Mouse (Mus musculus) intestine, embryonic 16.5 days (tissue): ENCODE measurements around the gene Srebf2. TPM values are rescaled to one million over a fixed set of nuclear protein-coding genes. Genes with fewer than 3 reads are reported as not detected.

Source experiments
- ATAC-seq: fragments of 200-750 bp; cut with Nextera tagmentation; 2 replicates; pipeline ENCODE4 v1.8.0; 2017; ENCODE audit warnings: moderate TSS enrichment, moderate library complexity
- H3K27ac ChIP-seq: fragments of 300-500 bp; sonication (generic); 2 replicates; pipeline ENCODE4 v1.5.1; 2014; ENCODE audit warnings: mild to moderate bottlenecking, low read length
- H3K27me3 ChIP-seq: fragments of 300-500 bp; sonication (generic); replicated peaks from 2 replicates; pipeline ENCODE4 v1.6.1; 2014; ENCODE audit warnings: low read length, control low read depth, mixed read lengths; ENCODE audit not compliant: control insufficient read depth, insufficient read depth
- H3K36me3 ChIP-seq: fragments of 300-500 bp; sonication (generic); 2 replicates; pipeline ENCODE4 v1.6.1; 2014; ENCODE audit warnings: low read length, control low read depth; ENCODE audit not compliant: control insufficient read depth, insufficient read depth
- H3K4me1 ChIP-seq: fragments of 300-500 bp; sonication (generic); 2 replicates; pipeline ENCODE4 v1.6.1; 2014; ENCODE audit warnings: low read length, control low read depth, mixed read lengths; ENCODE audit not compliant: control insufficient read depth, insufficient read depth
- H3K4me2 ChIP-seq: fragments of 300-500 bp; sonication (generic); 2 replicates; pipeline ENCODE4 v1.6.1; 2014; ENCODE audit warnings: low read depth, low read length, control low read depth
- H3K4me3 ChIP-seq: fragments of 300-500 bp; sonication (generic); 2 replicates; pipeline ENCODE4 v1.5.1; 2014; ENCODE audit warnings: mild to moderate bottlenecking, low read length
- H3K9ac ChIP-seq: fragments of 300-500 bp; sonication (generic); 2 replicates; pipeline ENCODE4 v1.6.1; 2014; ENCODE audit warnings: low read depth, low read length
- H3K9me3 ChIP-seq: fragments of 300-500 bp; sonication (generic); 2 replicates; pipeline ENCODE4 v1.6.1; 2016; ENCODE audit warnings: low read length, control low read depth; ENCODE audit not compliant: control insufficient read depth
- WGBS: fragments of 180-500 bp; shearing (Covaris S2); extraction: QIAGEN DNeasy Blood & Tissue Kit; methylation state at CpG from one replicate; pipeline ENCODE4 v1.1.7; 2014; 5-methylcytosine and 5-hydroxymethylcytosine counted together
- polyA plus RNA-seq: library from polyadenylated mRNA; unstranded; fragments of >200 nt; fragmentation: Nextera tagmentation; extraction: Ambion mirVana; gene quantifications from 2 replicates; pipeline ENCODE4 v1.2.1, GENCODE M21; 2015

The Srebf2 gene
- polyA plus RNA-seq, 1 experiment from 2014 or later: 141 TPM

DNA sequence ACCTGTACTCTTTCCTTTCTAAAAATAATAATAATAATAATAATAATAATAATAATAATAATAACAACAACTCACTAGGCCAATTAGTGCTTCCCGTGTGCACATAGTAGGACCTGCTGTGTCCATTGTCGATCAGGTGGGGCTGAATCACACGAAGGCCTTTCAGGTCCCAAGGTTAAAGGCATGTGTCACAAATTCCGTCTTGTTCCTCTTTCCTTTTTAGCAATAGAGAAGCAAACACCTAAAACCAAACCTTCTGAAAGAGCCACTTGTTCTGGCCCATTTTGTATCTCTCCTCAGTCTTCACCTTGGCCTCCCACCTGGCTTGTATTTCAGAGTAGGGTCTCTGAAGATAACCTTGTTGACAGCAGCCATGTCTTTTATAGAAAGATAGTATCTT lies 4.2 kb downstream of the Srebf2 start:
- no peak overlapping the region for H3K4me2 ChIP-seq
- H3K4me3 ChIP-seq: no peak overlapping the region
- WGBS: 92% methylated on average over 4 of the region's 4 CpGs
- no peaks in the 10 kb centered on the region for H3K27me3 ChIP-seq
- no peaks in the 10 kb centered on the region for H3K9me3 ChIP-seq
- H3K4me1 ChIP-seq: peaks cover 32% of the 10 kb centered on the region
- no peak for ATAC-seq
- H3K27ac ChIP-seq: no peak overlapping the region
- peaks cover under 1% of the 10 kb centered on the region for H3K36me3 ChIP-seq
- H3K9ac ChIP-seq: no peak overlapping the region

DNA sequence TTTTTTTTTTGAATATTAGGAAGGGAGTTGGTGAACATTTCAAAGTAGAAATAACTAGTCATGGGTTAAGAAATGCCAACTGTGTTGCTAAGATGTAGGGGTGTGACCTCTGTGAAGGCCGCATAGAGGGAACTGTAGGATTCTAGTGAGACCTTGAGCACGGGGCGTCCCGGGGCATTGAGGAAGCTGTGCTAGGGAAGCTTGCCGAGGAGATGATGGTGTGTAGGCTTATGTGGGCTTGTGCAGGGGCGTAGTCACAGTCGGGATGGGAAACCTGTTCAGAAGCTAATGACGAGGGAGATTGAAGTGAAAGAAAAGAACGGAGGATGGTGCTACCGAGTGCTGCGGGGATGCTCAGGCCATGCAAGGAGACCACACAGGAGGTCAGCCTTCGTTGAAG lies 5.0 kb downstream of the Srebf2 start:
- no peaks in the 10 kb centered on the region for H3K9me3 ChIP-seq
- H3K4me2 ChIP-seq: no peak overlapping the region
- peaks cover 32% of the 10 kb centered on the region for H3K4me1 ChIP-seq
- H3K36me3 ChIP-seq: peaks cover 2% of the 10 kb centered on the region
- ATAC-seq: no peak
- WGBS: 77% methylated on average over 12 of the region's 12 CpGs
- no peaks in the 10 kb centered on the region for H3K27me3 ChIP-seq
- H3K4me3 ChIP-seq: no peak overlapping the region
- H3K9ac ChIP-seq: no peak overlapping the region
- no peak overlapping the region for H3K27ac ChIP-seq

- H3K27me3 ChIP-seq: no peaks in the 10 kb centered on the region
- H3K36me3 ChIP-seq: peaks cover 2% of the 10 kb centered on the region
- H3K4me1 ChIP-seq: peaks cover 34% of the 10 kb centered on the region
- H3K27ac ChIP-seq: no peak overlapping the region
- H3K9ac ChIP-seq: no peak overlapping the region
- H3K4me3 ChIP-seq: no peak overlapping the region
- WGBS: 80% methylated on average over 7 of the region's 7 CpGs
- no peaks in the 10 kb centered on the region for H3K9me3 ChIP-seq
- H3K4me2 ChIP-seq: no peak overlapping the region
- ATAC-seq: no peak
These were observed 5.5 kb downstream of the Srebf2 start for GRCm38 (mm10) chr15:82152435-82152834.

DNA sequence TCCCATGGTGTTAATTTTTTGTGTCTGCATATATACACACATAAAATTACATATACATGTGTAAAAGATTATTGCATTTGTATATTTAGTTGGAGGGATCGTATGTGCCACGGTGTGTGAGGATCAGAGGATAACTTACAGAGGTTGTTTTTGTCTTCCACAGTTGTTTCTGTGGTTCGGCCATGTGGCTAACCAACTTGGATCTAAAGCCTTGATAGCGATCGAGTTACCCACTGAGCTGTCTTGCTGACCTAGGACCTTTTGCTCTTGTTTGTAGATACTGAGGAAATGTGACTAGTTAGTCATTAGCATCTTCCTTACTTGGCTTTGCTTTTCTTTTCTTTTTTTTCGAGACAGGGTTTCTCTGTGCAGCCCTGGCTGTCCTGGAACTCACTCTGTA lies 9.3 kb downstream of the Srebf2 start:
- no peaks in the 10 kb centered on the region for H3K27me3 ChIP-seq
- H3K9ac ChIP-seq: no peak overlapping the region
- peaks cover 2% of the 10 kb centered on the region for H3K36me3 ChIP-seq
- H3K4me3 ChIP-seq: no peak overlapping the region
- H3K9me3 ChIP-seq: no peaks in the 10 kb centered on the region
- 88% methylated on average over 6 of the region's 6 CpGs for WGBS
- ATAC-seq: no peak
- no peak overlapping the region for H3K4me2 ChIP-seq
- H3K4me1 ChIP-seq: peaks cover 52% of the 10 kb centered on the region
- H3K27ac ChIP-seq: no peak overlapping the region

DNA sequence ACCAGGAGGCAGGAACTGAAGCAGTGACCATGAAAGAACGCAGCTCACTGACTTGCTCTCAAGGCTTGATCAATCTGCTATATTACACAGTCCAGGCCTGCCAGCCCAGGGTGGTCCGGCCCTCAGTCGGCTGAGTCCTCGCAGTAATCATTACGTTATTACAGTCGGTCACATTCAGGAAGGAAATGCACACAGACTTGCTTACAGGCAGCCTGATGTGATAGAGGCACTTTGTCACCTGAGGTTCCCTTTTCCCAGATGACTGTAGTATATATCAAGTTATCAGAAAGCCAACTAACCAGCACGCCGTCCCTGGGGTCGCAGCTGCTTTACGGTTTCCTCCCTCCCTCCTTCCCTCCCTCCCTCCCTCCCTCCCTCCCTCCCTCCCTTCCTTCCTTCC lies 9.9 kb downstream of the Srebf2 start:
- ATAC-seq: no peak
- H3K9ac ChIP-seq: no peak overlapping the region
- H3K4me3 ChIP-seq: no peak overlapping the region
- no peak overlapping the region for H3K27ac ChIP-seq
- peaks cover 2% of the 10 kb centered on the region for H3K36me3 ChIP-seq
- H3K9me3 ChIP-seq: no peaks in the 10 kb centered on the region
- H3K27me3 ChIP-seq: no peaks in the 10 kb centered on the region
- H3K4me2 ChIP-seq: no peak overlapping the region
- H3K4me1 ChIP-seq: peaks cover 56% of the 10 kb centered on the region
- 61% methylated on average over 10 of the region's 10 CpGs for WGBS

DNA sequence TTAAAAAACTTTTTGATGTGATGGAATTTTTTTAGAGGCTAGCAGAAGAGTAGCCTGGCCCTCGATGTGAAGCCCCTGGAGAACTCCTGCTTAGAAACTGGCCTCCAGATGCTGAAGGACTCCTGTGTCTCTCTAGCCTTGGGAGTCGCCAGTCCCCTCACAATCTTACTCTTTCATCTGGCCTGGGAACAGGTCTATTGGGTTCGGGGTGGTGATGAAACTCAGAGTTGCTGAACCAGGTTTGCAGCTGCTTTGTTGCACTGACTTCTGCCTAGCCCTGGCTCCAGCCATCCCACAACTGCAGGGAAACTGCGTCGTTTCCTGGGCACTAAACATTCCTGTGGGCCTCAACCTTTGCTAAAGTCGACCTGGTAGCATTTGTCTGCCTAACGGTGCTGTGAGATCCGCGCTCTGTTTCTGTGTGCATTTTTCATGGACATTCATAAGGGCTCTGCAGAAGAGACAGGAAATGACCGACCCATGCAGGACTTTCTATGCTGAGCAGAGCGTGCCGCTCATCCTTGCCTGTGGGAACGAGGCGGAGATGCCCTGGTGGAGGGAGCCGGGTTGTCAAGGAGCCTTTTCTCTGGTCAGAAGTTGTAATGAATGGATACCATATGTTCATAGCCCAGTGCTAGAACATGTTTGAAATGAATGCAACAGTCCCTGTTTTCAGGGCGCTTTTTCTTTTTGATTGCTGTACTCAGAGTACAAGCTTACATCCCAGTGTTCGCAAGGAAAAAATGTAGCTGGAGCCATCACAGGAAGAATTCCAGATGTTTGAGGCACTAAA lies 11.5 kb downstream of the Srebf2 start:
- Histone ChIP-seq H3K9me3 (no peaks in the 10 kb centered on the region), H3K4me2 (peak overlapping the region; percentile 7; the same call in 1 of the 2 replicates), H3K9ac (peak overlapping the region; percentile 27), H3K36me3 (peaks cover 2% of the 10 kb centered on the region), H3K4me1 (peaks cover 59% of the 10 kb centered on the region), H3K4me3 (no peak overlapping the region), H3K27me3 (no peaks in the 10 kb centered on the region), H3K27ac (peak overlapping the region; percentile 75)
- 0 out of 2 replicates have a peak, but pooled peaks have one; percentile 16 for ATAC-seq
- WGBS: 36% methylated on average over 17 of the region's 17 CpGs

GRCm38 (mm10) chr15:82159471-82159870 lies 12.5 kb downstream of the Srebf2 start:
- H3K9ac ChIP-seq: no peak overlapping the region
- H3K4me2 ChIP-seq: no peak overlapping the region
- no peaks in the 10 kb centered on the region for H3K9me3 ChIP-seq
- no peak overlapping the region for H3K4me3 ChIP-seq
- 77% methylated on average over 9 of the region's 9 CpGs for WGBS
- no peak for ATAC-seq
- peaks cover 2% of the 10 kb centered on the region for H3K36me3 ChIP-seq
- H3K27me3 ChIP-seq: no peaks in the 10 kb centered on the region
- peaks cover 63% of the 10 kb centered on the region for H3K4me1 ChIP-seq
- H3K27ac ChIP-seq: peak overlapping the region; percentile 75

- 60% methylated on average over 11 of the region's 11 CpGs for WGBS
- no peaks in the 10 kb centered on the region for H3K27me3 ChIP-seq
- H3K4me3 ChIP-seq: no peak overlapping the region
- peaks cover 73% of the 10 kb centered on the region for H3K4me1 ChIP-seq
- no peaks in the 10 kb centered on the region for H3K9me3 ChIP-seq
- ATAC-seq: no peak
- peaks cover 2% of the 10 kb centered on the region; the same call in 1 of the 2 replicates for H3K36me3 ChIP-seq
- 0 out of 2 replicates have a peak overlapping the region, but pooled peaks have one; percentile 10 for H3K27ac ChIP-seq
- no peak overlapping the region for H3K4me2 ChIP-seq
- H3K9ac ChIP-seq: no peak overlapping the region
These were observed 14.0 kb downstream of the Srebf2 start for GRCm38 (mm10) chr15:82160731-82161640.

GRCm38 (mm10) chr15:82161965-82162600 lies 15.1 kb downstream of the Srebf2 start:
- no peak overlapping the region for H3K9ac ChIP-seq
- no peaks in the 10 kb centered on the region for H3K27me3 ChIP-seq
- no peak overlapping the region for H3K27ac ChIP-seq
- no peaks in the 10 kb centered on the region for H3K9me3 ChIP-seq
- no peak overlapping the region for H3K4me3 ChIP-seq
- no peaks in the 10 kb centered on the region for H3K36me3 ChIP-seq
- H3K4me2 ChIP-seq: no peak overlapping the region
- 83% methylated on average over 12 of the region's 12 CpGs for WGBS
- H3K4me1 ChIP-seq: peaks cover 80% of the 10 kb centered on the region
- ATAC-seq: no peak
